Mouse (Mus musculus) heart, embryonic 12.5 days (tissue): ENCODE measurements at regions not wholly inside any gene's neighbourhood (a gene's known extent, or its start where the extent isn't known, plus 50 kb on each side); places are given as distances from the start of the nearest gene placed in this dataset.

Source experiments
- ATAC-seq: fragments of 200-750 bp; cut with Nextera tagmentation; 2 replicates; pipeline ENCODE4 v1.8.0; 2017; ENCODE audit warnings: moderate TSS enrichment, moderate library complexity; ENCODE audit not compliant: insufficient number of reproducible peaks, low FRiP score
- H3K27ac ChIP-seq: fragments of 300-500 bp; sonication (generic); 2 replicates; pipeline ENCODE4 v1.5.1; 2016; ENCODE audit warnings: mild to moderate bottlenecking, moderate library complexity; ENCODE audit not compliant: poor library complexity, severe bottlenecking
- H3K27me3 ChIP-seq: fragments of 300-500 bp; sonication (generic); replicated peaks from 2 replicates; pipeline ENCODE4 v1.6.1; 2016; ENCODE audit warnings: mild to moderate bottlenecking, moderate library complexity
- H3K36me3 ChIP-seq: fragments of 300-500 bp; sonication (generic); 2 replicates; pipeline ENCODE4 v1.6.1; 2016; ENCODE audit warnings: mild to moderate bottlenecking, moderate library complexity
- H3K4me1 ChIP-seq: fragments of 300-500 bp; sonication (generic); replicated peaks from 2 replicates; pipeline ENCODE4 v1.6.1; 2016; ENCODE audit warnings: mild to moderate bottlenecking
- H3K4me2 ChIP-seq: fragments of 300-500 bp; sonication (generic); 2 replicates; pipeline ENCODE4 v1.6.1; 2016; ENCODE audit warnings: mild to moderate bottlenecking, moderate library complexity
- H3K4me3 ChIP-seq: fragments of 300-500 bp; sonication (generic); 2 replicates; pipeline ENCODE4 v1.5.1; 2016; ENCODE audit warnings: mild to moderate bottlenecking
- H3K9ac ChIP-seq: fragments of 300-500 bp; sonication (generic); 2 replicates; pipeline ENCODE4 v1.6.1; 2016; ENCODE audit warnings: mild to moderate bottlenecking, moderate library complexity
- H3K9me3 ChIP-seq: fragments of 300-500 bp; sonication (generic); replicated peaks from 2 replicates; pipeline ENCODE4 v1.6.1; 2016; ENCODE audit warnings: mild to moderate bottlenecking, moderate library complexity
- WGBS: fragments of 180-500 bp; shearing (Covaris S2); methylation state at CpG from one replicate; pipeline ENCODE4 v1.1.7; 2016; 5-methylcytosine and 5-hydroxymethylcytosine counted together

- H3K4me3 ChIP-seq = no peak overlapping the region
- no peak for ATAC-seq
- WGBS = 65% methylated on average over 6 of the region's 6 CpGs
- H3K9ac ChIP-seq = no peak overlapping the region
- no peaks in the 10 kb centered on the region for H3K36me3 ChIP-seq
- H3K4me1 ChIP-seq = peaks cover 5% of the 10 kb centered on the region; the same call in 1 of the 2 replicates
- no peak overlapping the region for H3K4me2 ChIP-seq
- H3K27ac ChIP-seq = no peak overlapping the region
- no peaks in the 10 kb centered on the region for H3K27me3 ChIP-seq
- H3K9me3 ChIP-seq = no peaks in the 10 kb centered on the region
Measured at GRCm38 (mm10) chr17:67503125-67503878, 129.2 kb downstream of the Lrrc30 start.

- no peaks in the 10 kb centered on the region for H3K9me3 ChIP-seq
- no peak overlapping the region for H3K9ac ChIP-seq
- ATAC-seq = no peak
- peaks cover 5% of the 10 kb centered on the region; the same call in 1 of the 2 replicates for H3K4me1 ChIP-seq
- no peak overlapping the region for H3K4me2 ChIP-seq
- H3K27me3 ChIP-seq = no peaks in the 10 kb centered on the region
- H3K4me3 ChIP-seq = no peak overlapping the region
- no peaks in the 10 kb centered on the region for H3K36me3 ChIP-seq
- WGBS = 87% methylated on average over 4 of the region's 4 CpGs
- no peak overlapping the region for H3K27ac ChIP-seq
Measured at GRCm38 (mm10) chr17:67502628-67503027, 129.9 kb downstream of the Lrrc30 start.

GRCm38 (mm10) chr17:67499783-67500641 is 132.5 kb downstream of the Lrrc30 start:
- 77% methylated on average over 28 of the region's 28 CpGs for WGBS
- Histone ChIP-seq H3K27ac (no peak overlapping the region), H3K4me3 (no peak overlapping the region), H3K36me3 (no peaks in the 10 kb centered on the region), H3K27me3 (no peaks in the 10 kb centered on the region), H3K4me1 (peaks cover 5% of the 10 kb centered on the region; the same call in 1 of the 2 replicates), H3K4me2 (no peak overlapping the region), H3K9ac (no peak overlapping the region), H3K9me3 (no peaks in the 10 kb centered on the region)
- no peak for ATAC-seq

GRCm38 (mm10) chr17:67497380-67497779 is 135.1 kb downstream of the Lrrc30 start:
- H3K27me3 ChIP-seq = no peaks in the 10 kb centered on the region
- WGBS = 77% methylated on average over 8 of the region's 8 CpGs
- no peak overlapping the region for H3K27ac ChIP-seq
- H3K4me2 ChIP-seq = no peak overlapping the region
- H3K9me3 ChIP-seq = no peaks in the 10 kb centered on the region
- H3K4me1 ChIP-seq = no peaks in the 10 kb centered on the region
- H3K9ac ChIP-seq = no peak overlapping the region
- no peak overlapping the region for H3K4me3 ChIP-seq
- no peaks in the 10 kb centered on the region for H3K36me3 ChIP-seq
- no peak for ATAC-seq

GRCm38 (mm10) chr17:67480463-67480862 is 126.2 kb upstream of the Ptprm start:
- H3K4me2 ChIP-seq = no peak overlapping the region
- no peaks in the 10 kb centered on the region for H3K4me1 ChIP-seq
- H3K27me3 ChIP-seq = no peaks in the 10 kb centered on the region
- no peak overlapping the region for H3K4me3 ChIP-seq
- no peak for ATAC-seq
- no peaks in the 10 kb centered on the region for H3K36me3 ChIP-seq
- WGBS = 74% methylated on average over 5 of the region's 5 CpGs
- H3K9ac ChIP-seq = no peak overlapping the region
- H3K9me3 ChIP-seq = 0 out of 2 replicates have a peak, but pooled peaks cover 6% of the 10 kb centered on the region
- H3K27ac ChIP-seq = no peak overlapping the region

- no peak overlapping the region for H3K9ac ChIP-seq
- no peak overlapping the region for H3K4me2 ChIP-seq
- no peaks in the 10 kb centered on the region for H3K27me3 ChIP-seq
- H3K4me3 ChIP-seq = no peak overlapping the region
- no peaks in the 10 kb centered on the region for H3K36me3 ChIP-seq
- H3K4me1 ChIP-seq = no peaks in the 10 kb centered on the region
- ATAC-seq = no peak
- WGBS = 36% methylated on average over 2 of the region's 2 CpGs
- H3K9me3 ChIP-seq = 0 out of 2 replicates have a peak, but pooled peaks cover 11% of the 10 kb centered on the region
- no peak overlapping the region for H3K27ac ChIP-seq
Measured at GRCm38 (mm10) chr17:67473137-67473536, 118.9 kb upstream of the Ptprm start.

GRCm38 (mm10) chr17:67458851-67459421 is 104.7 kb upstream of the Ptprm start:
- Histone ChIP-seq H3K4me2 (no peak overlapping the region), H3K9ac (no peak overlapping the region), H3K4me1 (no peaks in the 10 kb centered on the region), H3K9me3 (no peaks in the 10 kb centered on the region), H3K4me3 (no peak overlapping the region), H3K27me3 (no peaks in the 10 kb centered on the region), H3K27ac (no peak overlapping the region), H3K36me3 (no peaks in the 10 kb centered on the region)
- no peak for ATAC-seq
- 75% methylated on average over 4 of the region's 4 CpGs for WGBS

GRCm38 (mm10) chr17:67451966-67452365 is 97.7 kb upstream of the Ptprm start:
- Histone ChIP-seq H3K27ac (no peak overlapping the region), H3K4me2 (no peak overlapping the region), H3K4me3 (no peak overlapping the region), H3K4me1 (peaks cover 8% of the 10 kb centered on the region), H3K9ac (no peak overlapping the region), H3K36me3 (no peaks in the 10 kb centered on the region), H3K9me3 (no peaks in the 10 kb centered on the region), H3K27me3 (peaks cover 3% of the 10 kb centered on the region; the same call in 1 of the 2 replicates)
- ATAC-seq = no peak
- WGBS = 79% methylated on average over 13 of the region's 13 CpGs

- Histone ChIP-seq H3K36me3 (no peaks in the 10 kb centered on the region), H3K4me2 (no peak overlapping the region), H3K4me1 (peaks cover 8% of the 10 kb centered on the region), H3K4me3 (no peak overlapping the region), H3K9me3 (no peaks in the 10 kb centered on the region), H3K9ac (no peak overlapping the region), H3K27me3 (peaks cover 3% of the 10 kb centered on the region; the same call in 1 of the 2 replicates), H3K27ac (no peak overlapping the region)
- ATAC-seq = no peak
- 47% methylated on average over 2 of the region's 2 CpGs for WGBS
Measured at GRCm38 (mm10) chr17:67451081-67451480, 96.8 kb upstream of the Ptprm start.

GRCm38 (mm10) chr17:67450021-67450420 is 95.8 kb upstream of the Ptprm start:
- WGBS = 51% methylated on average over 5 of the region's 5 CpGs

GRCm38 (mm10) chr17:67445986-67446385 is 91.7 kb upstream of the Ptprm start:
- no peak for ATAC-seq
- Histone ChIP-seq H3K9ac (no peak overlapping the region), H3K36me3 (no peaks in the 10 kb centered on the region), H3K4me3 (no peak overlapping the region), H3K27ac (no peak overlapping the region), H3K4me1 (peaks cover 8% of the 10 kb centered on the region; the same call in 1 of the 2 replicates), H3K4me2 (no peak overlapping the region), H3K27me3 (peaks cover 3% of the 10 kb centered on the region; the same call in 1 of the 2 replicates), H3K9me3 (peaks cover 15% of the 10 kb centered on the region)

More at GRCm38 (mm10) chr17:67450021-67450420, 95.8 kb upstream of the Ptprm start:
- H3K9ac ChIP-seq = no peak overlapping the region
- peaks cover 3% of the 10 kb centered on the region; the same call in 1 of the 2 replicates for H3K27me3 ChIP-seq
- no peaks in the 10 kb centered on the region for H3K36me3 ChIP-seq
- ATAC-seq = no peak
- peaks cover 8% of the 10 kb centered on the region for H3K4me1 ChIP-seq
- H3K27ac ChIP-seq = no peak overlapping the region
- H3K4me2 ChIP-seq = no peak overlapping the region
- no peaks in the 10 kb centered on the region for H3K9me3 ChIP-seq
- H3K4me3 ChIP-seq = no peak overlapping the region
